Mouse (Mus musculus): ENCODE measurements at regions not wholly inside any gene's neighbourhood (a gene's known extent, or its start where the extent isn't known, plus 50 kb on each side); places are given as distances from the start of the nearest gene placed in this dataset.

GRCm38 (mm10) chr11:111732096-111732495 lies 666.1 kb downstream of the Kcnj2 start:
- H3K27me3 ChIP-seq (ENCODE audit: control insufficient read depth in 1 of 2, insufficient read depth in 2 of 2, low read length in 2 of 2): 0 out of 4 replicates have a peak, but pooled peaks cover 0 to 1% of the 10 kb centered on the region in 2 experiments
- no peak overlapping the region for H3K27ac ChIP-seq (ENCODE audit: control insufficient read depth, low read depth, low read length)
- H3K36me3 ChIP-seq (ENCODE audit: control insufficient read depth in 1 of 2, insufficient read depth in 2 of 2, low read length in 2 of 2): no peaks in the 10 kb centered on the region
- H3K4me3 ChIP-seq (ENCODE audit: control insufficient read depth in 1 of 2, insufficient read depth in 1 of 2, low read depth in 2 of 2, low read length in 2 of 2): no peak overlapping the region
- no peak overlapping the region for H3K9ac ChIP-seq (ENCODE audit: control insufficient read depth, low read depth, low read length, poor library complexity, severe bottlenecking)
- no peak for TF ChIP-seq NRF1 (IDR thresholded peaks at IDR 0.05; ENCODE audit: insufficient read depth, low read depth, low read length, poor library complexity, severe bottlenecking)
- TF ChIP-seq ZMIZ1 (IDR thresholded peaks at IDR 0.05; ENCODE audit: low read depth, low read length): no peak
- TF ChIP-seq CHD1 (IDR thresholded peaks at IDR 0.05; ENCODE audit: low read depth, low read length): no peak
- TF ChIP-seq TCF12 (IDR thresholded peaks at IDR 0.05; ENCODE audit: low read depth, low read length): no peak
- no peak for TF ChIP-seq RAD21 (IDR thresholded peaks at IDR 0.05; ENCODE audit: low read depth, low read length)
- TF ChIP-seq JUND (IDR thresholded peaks at IDR 0.05; ENCODE audit: low read depth, low read length): no peak
- no peak for TF ChIP-seq MAX (IDR thresholded peaks at IDR 0.05; ENCODE audit: low read length)
- no peak for TF ChIP-seq MAZ (IDR thresholded peaks at IDR 0.05; ENCODE audit: low read depth, low read length)
- no peak for TF ChIP-seq ZNF384 (IDR thresholded peaks at IDR 0.05; ENCODE audit: low read depth, low read length)
- TF ChIP-seq TBP (IDR thresholded peaks at IDR 0.05; ENCODE audit: low read depth, low read length): no peak
- TF ChIP-seq ZC3H11A (IDR thresholded peaks at IDR 0.05; ENCODE audit: low read depth, low read length): no peak
- no peak for TF ChIP-seq MXI1 (IDR thresholded peaks at IDR 0.05; ENCODE audit: low read depth, low read length)
- TF ChIP-seq HCFC1 (IDR thresholded peaks at IDR 0.05; ENCODE audit: low read depth, low read length): no peak
- no peak for TF ChIP-seq POLR2AphosphoS5 (IDR thresholded peaks at IDR 0.05; ENCODE audit: borderline replicate concordance, low read depth, low read length)
- TF ChIP-seq SMC3 (IDR thresholded peaks at IDR 0.05; ENCODE audit: low read depth, low read length): no peak
- TF ChIP-seq POLR2A (IDR thresholded peaks at IDR 0.05; ENCODE audit: control insufficient read depth in 1 of 2, insufficient read depth in 1 of 2, low read depth in 1 of 2, low read length in 2 of 2, poor library complexity in 1 of 2): no peak
- no peak for TF ChIP-seq KAT2A (conservative IDR thresholded peaks at IDR 0.05; ENCODE audit: low read depth, low read length)
- TF ChIP-seq MYB (IDR thresholded peaks at IDR 0.05; ENCODE audit: low read depth, low read length): no peak
- no peak for DNase-seq (ENCODE audit: low read depth, low spot score)
- H3K9me3 ChIP-seq (replicated peaks; ENCODE audit: insufficient read depth, low read length): no peaks in the 10 kb centered on the region
- H3K4me1 ChIP-seq (ENCODE audit: control insufficient read depth in 1 of 2, insufficient read depth in 2 of 2, low read length in 2 of 2): no peaks in the 10 kb centered on the region
- H3K79me2 ChIP-seq (ENCODE audit: control insufficient read depth, insufficient read depth, low read length, poor library complexity): no peaks in the 10 kb centered on the region

- no peak for DNase-seq (ENCODE audit: low read depth, low spot score)
- H3K4me1 ChIP-seq (ENCODE audit: control insufficient read depth in 1 of 2, insufficient read depth in 2 of 2, low read length in 2 of 2): no peaks in the 10 kb centered on the region
- no peak overlapping the region for H3K9ac ChIP-seq (ENCODE audit: control insufficient read depth, low read depth, low read length, poor library complexity, severe bottlenecking)
- H3K9me3 ChIP-seq (replicated peaks; ENCODE audit: insufficient read depth, low read length): no peaks in the 10 kb centered on the region
- no peak for TF ChIP-seq EP300 (IDR thresholded peaks at IDR 0.05; ENCODE audit: low read depth in 1 of 2, low read length in 2 of 2)
- no peak for TF ChIP-seq SIN3A (IDR thresholded peaks at IDR 0.05; ENCODE audit: low read length)
- H3K36me3 ChIP-seq (ENCODE audit: control insufficient read depth in 1 of 2, insufficient read depth in 2 of 2, low read length in 2 of 2): no peaks in the 10 kb centered on the region
- H3K79me2 ChIP-seq (ENCODE audit: control insufficient read depth, insufficient read depth, low read length, poor library complexity): no peaks in the 10 kb centered on the region
- no peak overlapping the region for H3K4me3 ChIP-seq (ENCODE audit: control insufficient read depth in 1 of 2, insufficient read depth in 1 of 2, low read depth in 2 of 2, low read length in 2 of 2)
- no peaks in the 10 kb centered on the region; a peak in 1 of 4 replicates for H3K27me3 ChIP-seq (ENCODE audit: control insufficient read depth in 1 of 2, insufficient read depth in 2 of 2, low read length in 2 of 2)
- H3K27ac ChIP-seq (ENCODE audit: control insufficient read depth, low read depth, low read length): no peak overlapping the region
Measured at GRCm38 (mm10) chr11:111735446-111735845, 669.5 kb downstream of the Kcnj2 start.
